Comparison of ENCODE assay signal across 22 mouse cellular contexts in the genomic region with DNA sequence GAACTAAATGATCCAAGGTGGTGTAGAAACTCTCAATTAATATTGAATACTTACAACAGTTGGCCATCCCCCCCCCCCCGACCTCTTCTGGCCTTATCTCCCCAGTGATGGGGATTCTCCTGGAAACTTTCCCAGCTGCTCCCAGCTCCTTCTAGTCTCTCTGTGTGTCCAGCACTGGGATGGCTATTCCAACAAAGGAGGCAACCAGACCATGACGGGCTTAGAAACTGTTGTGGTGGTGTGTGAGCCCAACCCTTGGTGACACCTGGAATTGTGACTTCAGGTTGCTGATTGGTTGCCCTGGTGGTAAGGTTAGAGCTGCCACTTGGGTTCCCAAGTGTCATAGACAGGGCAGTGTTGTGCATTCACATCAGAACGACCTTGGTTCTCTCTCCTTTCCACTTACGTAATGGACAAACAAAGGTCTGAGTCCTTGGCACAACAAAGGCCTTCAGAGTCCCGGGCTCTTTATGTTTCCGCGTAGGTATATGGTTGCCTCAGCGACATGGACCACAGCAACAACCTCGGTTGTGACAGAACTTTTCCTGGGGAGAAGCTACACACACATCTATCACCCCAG. TPM values are rescaled to one million over a fixed set of nuclear protein-coding genes. Genes with fewer than 3 reads are reported as not detected.
DNase-seq lines count a peak whose midpoint lies in the region; ATAC-seq and TF ChIP-seq lines count a peak whose summit lies in the region.
"Had no signal": no experiment of that assay in that cellular context is flagged by ENCODE, and none has a peak within 500 bp of the region (broad histone marks: within the 10 kb centered on the region; RNA-seq: fewer than 3 reads in every experiment).

No protein-coding gene starts in this region.

- intact Hi-C loops in heart, adult 2 months (cut with DNase I): no loop called here

- peak; percentile 66 for DNase-seq in heart, embryonic 10.5 days (ENCODE audit: low spot score)
- DNase-seq in heart, adult 2 months: no peak
- DNase-seq in liver, postnatal 0 days: no peak
- peak; percentile 28 for DNase-seq in lung, postnatal 36 days
- DNase-seq in lung, postnatal 25 days (ENCODE audit: low spot score): no peak
- DNase-seq: adrenal gland, adult 2 months; adrenal gland, postnatal 10 days; adrenal gland, postnatal 25 days; cerebellum, adult 11 months; cerebellum, adult 18-20 months; cerebellum, adult 8-10 months; cerebellum, adult 9-11 months; cerebellum, postnatal 14 days; cerebellum, postnatal 36 days; embryo, embryonic 11 days had no signal

- WGBS in heart, embryonic 10.5 days: 77% methylated on average over 9 of the region's 9 CpGs
- WGBS in heart, adult 2 months: 80% methylated on average over 9 of the region's 9 CpGs
- 71% methylated on average over 9 of the region's 9 CpGs for WGBS in liver, postnatal 0 days (ENCODE audit: insufficient replicate concordance)
- WGBS in liver, embryonic 12.5 days (ENCODE audit: insufficient replicate concordance): 68% methylated on average over 9 of the region's 9 CpGs

- no peak overlapping the region for H3K27ac ChIP-seq in heart, embryonic 10.5 days
- H3K27ac ChIP-seq in heart, adult 2 months: no peak overlapping the region
- H3K27ac ChIP-seq in liver, postnatal 0 days (ENCODE audit: low read depth): no peak overlapping the region
- no peak overlapping the region for H3K27ac ChIP-seq in liver, embryonic 12.5 days
- H3K27ac ChIP-seq: embryonic facial prominence, embryonic 13.5 days; embryonic facial prominence, embryonic 15.5 days; forebrain, embryonic 10.5 days; forebrain, embryonic 12.5 days had no signal

- TF ChIP-seq CTCF in heart, adult 2 months (IDR thresholded peaks at IDR 0.05): no peak
- TF ChIP-seq CTCF in liver, postnatal 0 days (IDR thresholded peaks at IDR 0.05; ENCODE audit: low read depth): no peak

- peak; percentile 44 for ATAC-seq in liver, postnatal 0 days
- no peak for ATAC-seq in liver, embryonic 12.5 days
- ATAC-seq: forebrain, embryonic 14.5 days had no signal

- TF ChIP-seq EP300 in heart, adult 2 months (IDR thresholded peaks at IDR 0.05; ENCODE audit: insufficient read depth, low read depth, low read length): no peak
- TF ChIP-seq EP300 in liver, postnatal 0 days (IDR thresholded peaks at IDR 0.05; ENCODE audit: low read depth): no peak

- no peaks in the 10 kb centered on the region for H3K4me1 ChIP-seq in heart, embryonic 10.5 days
- no peaks in the 10 kb centered on the region for H3K4me1 ChIP-seq in heart, adult 2 months (ENCODE audit: control insufficient read depth, insufficient read depth, low read length)
- no peaks in the 10 kb centered on the region for H3K4me1 ChIP-seq in liver, postnatal 0 days (ENCODE audit: insufficient read depth)
- H3K4me1 ChIP-seq in liver, embryonic 12.5 days: no peaks in the 10 kb centered on the region
- H3K4me1 ChIP-seq: forebrain, embryonic 12.5 days had no signal

- H3K79me2 ChIP-seq in heart, adult 2 months (replicated peaks; ENCODE audit: control insufficient read depth, insufficient read depth, low read length): no peaks in the 10 kb centered on the region

- no peaks in the 10 kb centered on the region for H3K36me3 ChIP-seq in heart, embryonic 10.5 days
- no peaks in the 10 kb centered on the region for H3K36me3 ChIP-seq in heart, adult 2 months (ENCODE audit: control insufficient read depth, insufficient read depth, low read length)
- no peaks in the 10 kb centered on the region for H3K36me3 ChIP-seq in liver, postnatal 0 days (replicated peaks; ENCODE audit: insufficient read depth, low read length)
- no peaks in the 10 kb centered on the region for H3K36me3 ChIP-seq in liver, embryonic 12.5 days
- H3K36me3 ChIP-seq: embryonic facial prominence, embryonic 13.5 days; embryonic facial prominence, embryonic 15.5 days; forebrain, embryonic 10.5 days; forebrain, embryonic 12.5 days had no signal

- no peaks in the 10 kb centered on the region for H3K27me3 ChIP-seq in heart, embryonic 10.5 days (ENCODE audit: insufficient read depth, poor library complexity, severe bottlenecking)
- H3K27me3 ChIP-seq in heart, adult 2 months (ENCODE audit: control insufficient read depth, insufficient read depth, low read length): no peaks in the 10 kb centered on the region
- H3K27me3 ChIP-seq in liver, postnatal 0 days (ENCODE audit: insufficient read depth, low read length): no peaks in the 10 kb centered on the region
- peaks cover 6% of the 10 kb centered on the region; the same call in 1 of the 2 replicates for H3K27me3 ChIP-seq in liver, embryonic 12.5 days (replicated peaks)
- H3K27me3 ChIP-seq: embryonic facial prominence, embryonic 13.5 days; embryonic facial prominence, embryonic 15.5 days; forebrain, embryonic 12.5 days had no signal

- H3K9ac ChIP-seq in heart, adult 2 months (ENCODE audit: low read depth, low read length): no peak overlapping the region
- no peak overlapping the region for H3K9ac ChIP-seq in liver, postnatal 0 days (replicated peaks)
- no peak overlapping the region for H3K9ac ChIP-seq in liver, embryonic 12.5 days
- H3K9ac ChIP-seq: embryonic facial prominence, embryonic 13.5 days; embryonic facial prominence, embryonic 15.5 days; forebrain, embryonic 12.5 days had no signal

- no peaks in the 10 kb centered on the region for H3K9me3 ChIP-seq in heart, embryonic 10.5 days
- H3K9me3 ChIP-seq in liver, postnatal 0 days (ENCODE audit: low read length): no peaks in the 10 kb centered on the region
- H3K9me3 ChIP-seq in liver, embryonic 12.5 days (replicated peaks): no peaks in the 10 kb centered on the region
- H3K9me3 ChIP-seq: embryonic facial prominence, embryonic 13.5 days; embryonic facial prominence, embryonic 15.5 days; forebrain, embryonic 10.5 days; forebrain, embryonic 12.5 days had no signal

- H3K4me3 ChIP-seq in heart, embryonic 10.5 days: no peak overlapping the region
- no peak overlapping the region for H3K4me3 ChIP-seq in heart, adult 2 months
- no peak overlapping the region for H3K4me3 ChIP-seq in liver, postnatal 0 days (ENCODE audit: low read depth, low read length)
- no peak overlapping the region for H3K4me3 ChIP-seq in liver, embryonic 12.5 days
- H3K4me3 ChIP-seq: embryonic facial prominence, embryonic 13.5 days; embryonic facial prominence, embryonic 15.5 days; erythroblast, embryonic 14.5 days; forebrain, embryonic 10.5 days; forebrain, embryonic 12.5 days had no signal

- no peak for TF ChIP-seq POLR2A in heart, adult 2 months (IDR thresholded peaks at IDR 0.05; ENCODE audit: insufficient read depth, low read depth, low read length)

- H3K4me2 ChIP-seq in liver, postnatal 0 days (ENCODE audit: low read depth, low read length): no peak overlapping the region
- H3K4me2 ChIP-seq in liver, embryonic 12.5 days: no peak overlapping the region
- H3K4me2 ChIP-seq: embryonic facial prominence, embryonic 13.5 days; embryonic facial prominence, embryonic 15.5 days; forebrain, embryonic 12.5 days had no signal

RNA-seq across cellular contexts. Expression of a gene that starts 20.1 kb away (rescaled TPM):
- 3.5 and 4.7 TPM in 2 replicates for polyA plus RNA-seq in heart, embryonic 10.5 days (2016; fragmentation: Nextera tagmentation; extraction: Ambion mirVana)
- 10 to 100 TPM; 11.7 to 15.2 TPM for total RNA-seq in heart, adult 2 months (2021)
- 11.3 and 17.0 TPM in 2 replicates for polyA plus RNA-seq in heart, adult 2 months (2012; rRNA removed)
- polyA plus RNA-seq in liver, postnatal 0 days (2015; fragmentation: Nextera tagmentation; extraction: Ambion mirVana): 3.4 TPM in 2 replicates
- 8.7 and 9.2 TPM in 2 replicates for polyA plus RNA-seq in liver, embryonic 12.5 days (2016; fragmentation: Nextera tagmentation; extraction: Ambion mirVana)

Comparison
In these comparisons a context has a peak if more than half of its experiments do, and no peak if none do; other contexts are left out.
1. DNase-seq: peak in heart, embryonic 10.5 days (single experiment) and lung, postnatal 36 days (single experiment); none in heart, adult 2 months (0 of 2), liver, postnatal 0 days (single experiment) and lung, postnatal 25 days (single experiment).